Mouse (Mus musculus): ENCODE measurements around the gene Mtg2.

The Mtg2 gene

DNA sequence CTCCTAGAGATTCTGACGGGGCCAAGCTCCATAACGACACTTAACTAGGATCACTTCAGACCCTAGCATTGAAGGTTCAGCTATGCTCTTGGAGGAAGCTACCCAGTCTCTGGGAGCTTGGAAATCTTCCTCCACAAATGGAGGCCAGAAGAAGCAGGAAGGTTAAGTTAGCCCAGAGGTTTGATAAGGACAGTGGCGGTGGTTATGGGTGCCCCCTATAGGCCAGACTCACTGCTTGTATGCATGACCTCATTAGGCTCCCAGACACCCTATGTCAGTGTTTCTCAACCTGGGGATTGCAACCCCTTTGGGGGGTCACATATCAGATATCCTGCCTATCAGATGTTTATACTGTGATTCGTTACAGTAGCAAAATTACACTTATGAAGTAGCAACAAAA lies 36.7 kb downstream of the Mtg2 start:
- no peak for DNase-seq

DNA sequence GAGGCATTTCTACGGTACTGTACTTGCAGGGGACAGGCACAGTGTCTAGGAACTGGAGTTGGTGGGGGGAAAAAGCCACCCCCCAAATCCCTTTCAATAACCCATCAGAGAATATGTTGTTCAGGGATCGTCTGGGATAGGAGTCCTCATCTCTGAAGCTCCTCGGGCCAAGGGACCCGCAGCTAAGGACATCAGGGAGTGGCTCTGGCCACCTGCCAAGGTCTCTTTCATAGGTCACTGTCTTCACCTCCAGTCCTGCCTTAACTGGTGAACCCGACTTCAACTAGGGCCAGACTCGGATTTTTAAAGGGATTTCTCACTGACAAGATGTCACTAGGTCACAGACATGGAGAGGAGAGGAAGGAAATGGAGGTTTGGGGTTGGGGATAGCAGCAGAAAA lies 37.9 kb downstream of the Mtg2 start:
- DNase-seq = no peak

DNA sequence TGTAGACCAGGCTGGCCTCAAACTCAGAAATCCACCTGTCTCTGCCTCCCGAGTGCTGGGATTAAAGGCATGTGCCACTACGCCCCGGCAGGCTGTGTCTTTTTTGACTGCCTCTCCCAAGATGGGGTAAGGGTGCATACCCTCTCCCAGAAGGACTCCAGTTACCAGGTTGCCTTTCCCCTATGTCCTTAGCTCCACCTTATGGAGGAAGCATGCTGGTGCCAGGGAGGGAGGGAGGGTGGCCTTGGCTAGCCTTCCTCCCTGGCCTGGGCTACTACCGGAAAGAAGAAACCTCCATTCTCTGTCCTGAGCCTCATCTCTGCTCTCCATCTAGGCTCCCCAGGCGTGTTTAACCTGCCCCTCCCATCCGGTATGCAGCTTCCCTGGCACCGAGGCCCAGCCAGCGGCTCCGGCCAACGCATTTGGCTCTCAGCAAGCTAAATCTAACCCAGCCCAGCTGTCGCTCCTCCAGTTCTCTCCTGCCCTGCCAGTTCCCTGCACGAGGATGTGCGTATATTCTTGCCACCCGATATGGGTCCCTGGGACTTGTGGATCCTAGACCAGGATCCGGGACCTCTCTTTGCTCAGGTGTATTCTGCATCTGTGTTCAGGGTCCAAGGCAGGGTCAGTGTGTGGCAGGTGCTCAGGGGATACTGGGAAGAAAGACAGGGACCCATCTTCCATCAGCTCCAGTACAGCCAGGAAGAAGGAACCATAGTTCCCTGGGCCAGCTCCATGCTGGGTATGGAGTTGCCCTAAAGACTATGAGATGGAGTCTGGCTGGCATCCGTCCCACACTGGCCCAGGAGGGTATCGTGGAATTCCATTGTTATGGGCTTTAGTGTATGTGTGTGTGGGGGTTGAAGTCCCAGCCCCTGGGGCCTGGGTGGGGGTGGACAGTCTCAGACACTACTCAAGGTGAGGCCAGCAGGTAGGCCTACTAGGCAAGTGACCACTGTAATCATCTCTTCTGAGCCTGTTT lies 43.8 kb downstream of the Mtg2 start:
- peak in 1 of 2 experiments; percentile 32 for DNase-seq

DNA sequence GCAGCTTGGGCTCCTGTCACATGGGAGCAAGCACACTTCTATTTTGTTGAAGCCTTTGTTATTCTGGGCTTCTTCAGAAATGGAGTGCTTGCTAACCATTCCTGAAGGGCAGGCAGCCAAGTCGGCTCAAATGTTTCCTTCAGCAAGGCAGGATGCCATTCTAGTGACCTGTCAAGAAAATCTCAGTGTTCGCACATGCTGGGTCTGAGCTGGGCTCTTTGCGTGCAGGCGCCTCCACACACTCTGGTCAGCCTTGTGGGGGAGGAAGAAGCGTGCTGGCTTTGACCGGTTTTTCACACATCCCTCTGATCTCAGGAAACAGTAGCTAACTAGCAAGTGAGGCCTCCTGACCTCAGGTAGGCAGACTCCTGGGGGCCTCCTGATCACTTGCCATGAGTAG lies 44.9 kb downstream of the Mtg2 start:
- DNase-seq = peak; percentile 50 to 52

DNA sequence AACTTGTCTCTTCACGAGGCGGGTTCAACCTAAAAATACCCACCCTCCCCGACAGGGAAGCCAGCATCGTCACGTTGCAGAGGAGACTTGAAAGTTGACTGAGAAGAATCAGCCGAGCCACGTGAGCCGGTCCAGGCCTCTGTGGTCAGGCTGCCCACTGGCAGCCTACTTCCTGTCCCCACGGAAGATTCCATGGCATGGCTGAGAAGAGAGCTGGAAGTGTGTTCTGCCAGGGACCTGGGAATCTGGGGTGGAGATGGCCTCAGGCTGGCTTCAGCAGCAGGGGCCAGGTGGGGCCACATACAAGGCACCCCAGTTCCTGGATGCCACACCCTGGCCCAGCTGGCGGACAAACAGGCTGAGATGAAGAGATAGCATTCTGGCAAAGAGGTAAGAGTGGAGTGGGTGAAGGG lies 45.7 kb downstream of the Mtg2 start:
- no peak for DNase-seq

DNA sequence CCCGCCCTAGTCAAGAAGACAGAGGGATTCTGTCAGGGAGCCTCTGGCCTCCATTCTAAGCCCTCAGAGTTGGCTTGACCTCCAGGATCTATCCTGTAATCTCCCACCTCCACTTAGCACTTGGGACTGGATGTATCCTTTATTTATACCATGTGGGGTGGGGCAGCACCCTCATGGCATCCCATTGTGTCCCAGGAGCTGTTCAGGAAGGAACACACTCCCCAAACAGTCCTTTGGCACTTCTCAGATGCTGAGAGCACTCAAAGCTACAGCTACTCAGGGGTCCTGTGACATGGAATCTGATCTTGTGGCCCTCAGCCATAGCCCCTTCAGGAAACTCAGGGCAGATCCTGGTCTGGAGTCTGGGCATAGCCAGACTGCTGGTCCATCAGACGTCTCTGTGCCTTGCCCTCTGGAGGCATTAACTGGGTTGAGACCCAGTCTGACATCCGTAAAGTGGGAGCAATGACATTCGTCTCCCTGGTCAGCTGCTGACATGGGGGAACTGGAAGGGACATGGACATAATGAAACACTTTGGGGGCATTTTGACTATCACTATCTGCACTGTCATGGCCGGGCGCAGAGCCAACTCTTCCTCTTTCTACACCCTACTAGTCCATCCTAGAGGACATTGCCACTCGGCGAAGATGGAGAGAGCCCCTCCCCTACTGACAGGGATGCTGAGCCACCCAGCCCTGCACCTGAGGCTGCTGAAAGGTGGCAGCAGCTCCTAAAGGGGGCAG lies 46.5 kb downstream of the Mtg2 start:
- no peak for DNase-seq

DNA sequence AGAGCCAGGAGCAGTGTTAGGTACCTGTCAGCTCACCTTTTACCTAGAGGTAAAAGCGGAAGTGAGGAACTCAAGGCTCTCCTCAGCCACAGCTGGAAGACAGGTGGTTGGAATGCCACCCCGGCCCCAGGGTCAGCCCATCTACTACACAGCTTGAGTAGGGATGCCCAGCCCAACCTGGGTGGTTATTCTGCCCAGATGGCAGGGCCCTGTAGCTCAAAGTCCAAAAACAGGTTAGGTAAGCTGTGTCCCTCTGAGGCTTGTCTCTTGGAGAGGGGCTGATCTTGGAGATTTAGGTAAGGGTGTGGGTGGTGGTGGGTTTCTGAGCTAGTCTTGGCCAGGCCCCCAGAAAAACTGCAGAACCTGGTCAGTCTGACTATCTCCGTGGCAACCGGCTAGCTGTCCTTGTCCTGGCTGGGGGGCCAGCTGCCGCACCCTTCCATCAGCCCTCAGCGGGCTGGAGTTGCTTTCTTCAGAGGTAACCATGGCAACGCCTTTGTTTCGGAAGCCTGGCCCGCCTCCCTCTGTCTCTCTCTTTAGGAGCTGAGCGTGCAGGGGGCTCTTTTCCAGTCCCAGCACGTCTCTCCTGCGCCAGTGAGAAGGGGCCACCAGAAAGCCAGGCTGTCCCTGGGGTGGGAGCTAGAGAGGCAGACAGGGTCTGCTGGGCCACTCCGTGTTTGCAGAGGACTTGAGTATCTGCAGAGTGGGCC lies 47.3 kb downstream of the Mtg2 start:
- no peak for DNase-seq

DNA sequence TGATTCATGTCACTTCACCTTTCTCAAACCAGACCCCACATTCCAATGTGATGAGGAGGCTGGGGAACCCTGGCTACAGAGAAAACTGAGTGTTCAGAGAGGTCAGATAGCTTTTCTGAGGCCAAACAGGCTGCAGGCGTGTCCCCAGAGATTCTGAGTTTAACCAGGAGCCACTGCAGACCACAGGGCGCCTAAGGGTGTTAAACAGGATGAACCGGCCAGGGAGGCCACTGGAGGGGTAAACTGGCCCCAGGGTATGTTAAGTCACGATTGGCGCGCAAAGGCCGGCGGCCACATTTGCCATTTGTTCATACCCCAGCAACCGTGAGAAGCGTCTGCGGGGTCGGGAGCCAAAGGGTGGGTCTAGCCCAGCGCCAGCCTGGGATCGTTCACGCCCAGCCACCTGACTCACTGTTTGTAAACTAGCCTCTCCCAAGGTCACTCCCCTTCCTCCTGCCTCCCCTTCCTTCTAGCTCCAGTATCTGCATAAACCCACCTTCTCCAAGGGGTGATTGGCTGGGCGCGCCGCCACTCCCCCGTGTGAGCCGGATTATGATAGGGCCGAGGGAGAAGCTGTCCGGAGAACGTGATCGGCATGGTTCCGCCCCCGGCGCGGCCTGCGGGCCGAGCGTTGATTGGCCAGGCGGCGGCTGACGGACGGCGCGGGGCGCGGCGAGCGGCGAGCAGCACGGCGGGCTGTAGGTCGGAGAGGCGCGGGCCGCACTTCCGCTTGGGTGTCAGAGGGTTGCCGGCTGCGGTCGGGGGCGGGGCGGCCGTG lies 48.5 kb downstream of the Mtg2 start, which contains the start of gene Osbpl2:
Gene Osbpl2, plus strand, starts transcription at position 646 of the 778 bp plus-strand sequence.
- DNase-seq = peak; percentile 100

DNA sequence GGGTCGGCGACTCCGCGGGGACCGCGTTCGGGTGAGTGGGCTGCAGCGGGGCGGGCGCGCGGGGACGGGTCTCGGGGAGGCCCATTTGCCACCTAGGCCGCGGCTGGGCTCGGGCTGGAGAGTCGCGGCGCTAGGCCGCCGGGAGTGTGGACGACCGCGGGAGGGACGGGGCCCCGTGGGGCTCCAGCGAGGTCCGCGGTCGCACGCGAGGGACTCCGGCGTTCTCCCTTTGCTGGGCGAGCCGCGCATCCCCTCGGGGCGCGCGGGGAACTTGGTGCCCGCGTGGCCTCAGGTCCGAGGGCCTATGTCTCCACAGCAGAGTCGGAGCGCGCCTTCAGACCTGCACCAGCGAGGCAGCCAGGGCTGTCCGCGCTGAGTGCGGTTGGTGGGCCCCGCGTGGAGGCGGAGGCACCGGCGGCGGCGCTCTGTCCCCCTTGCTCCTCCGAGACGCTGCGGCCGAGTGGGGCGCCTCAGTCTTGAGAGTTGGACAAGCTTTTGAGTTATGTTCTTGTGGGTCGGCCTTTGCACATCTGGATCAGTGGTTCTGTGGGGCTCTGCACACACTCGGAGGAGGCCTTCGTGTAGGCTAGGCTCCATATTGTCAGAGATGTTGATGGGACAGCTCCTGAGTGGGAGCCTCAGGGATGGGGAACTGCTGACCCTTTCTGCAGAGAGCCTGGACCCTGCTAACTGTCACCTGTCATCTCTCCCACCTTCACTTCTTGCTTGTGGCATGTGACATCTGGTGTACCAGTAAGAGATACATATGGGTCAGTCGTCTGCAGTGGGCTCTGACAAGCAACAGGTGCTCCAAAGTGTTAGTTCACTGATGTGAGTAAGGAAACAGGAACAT lies 49.3 kb downstream of the Mtg2 start:
- DNase-seq = no peak

DNA sequence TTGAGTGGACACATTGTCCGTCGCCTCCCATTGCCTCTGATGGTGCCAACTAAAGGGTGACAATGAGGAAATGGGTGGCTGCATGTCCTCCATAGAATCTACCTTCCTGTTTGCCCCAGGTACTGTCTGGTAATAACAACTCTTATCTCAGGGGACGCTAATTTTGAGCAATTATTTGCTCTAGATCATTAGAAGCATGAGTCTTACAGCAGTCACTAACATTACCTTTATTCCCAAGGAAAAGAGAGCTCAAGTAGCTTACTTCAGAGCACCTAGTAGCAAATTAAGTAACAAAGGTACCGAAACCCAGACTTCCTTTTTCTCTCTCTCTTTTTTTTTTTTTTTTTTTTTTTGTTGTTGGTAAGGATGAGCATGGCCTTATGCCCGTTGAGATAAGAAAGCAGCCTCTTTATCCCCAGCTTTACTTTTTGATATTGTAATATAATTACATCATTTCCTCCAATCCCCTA lies 49.9 kb downstream of the Mtg2 start:
- no peak for DNase-seq

DNA sequence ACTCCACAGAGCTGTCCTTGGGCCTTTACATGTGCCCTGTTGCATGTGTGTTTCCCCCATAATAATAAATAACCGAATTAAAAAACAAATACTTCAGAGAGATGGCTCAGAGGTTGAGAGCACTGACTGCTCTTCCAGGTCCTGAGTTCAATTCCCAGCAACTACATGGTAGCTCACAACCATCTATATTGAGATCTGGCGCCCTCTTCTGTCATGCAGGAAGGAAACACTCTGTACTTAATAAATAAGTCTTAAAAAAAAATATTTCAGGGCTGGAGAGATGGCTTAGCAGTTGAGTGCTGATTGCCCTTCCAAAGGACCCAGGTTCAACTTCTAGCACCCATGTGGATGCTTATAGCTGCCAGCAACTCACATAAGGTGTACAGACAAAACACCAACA lies 53.8 kb downstream of the Mtg2 start:
- no peak for DNase-seq

DNA sequence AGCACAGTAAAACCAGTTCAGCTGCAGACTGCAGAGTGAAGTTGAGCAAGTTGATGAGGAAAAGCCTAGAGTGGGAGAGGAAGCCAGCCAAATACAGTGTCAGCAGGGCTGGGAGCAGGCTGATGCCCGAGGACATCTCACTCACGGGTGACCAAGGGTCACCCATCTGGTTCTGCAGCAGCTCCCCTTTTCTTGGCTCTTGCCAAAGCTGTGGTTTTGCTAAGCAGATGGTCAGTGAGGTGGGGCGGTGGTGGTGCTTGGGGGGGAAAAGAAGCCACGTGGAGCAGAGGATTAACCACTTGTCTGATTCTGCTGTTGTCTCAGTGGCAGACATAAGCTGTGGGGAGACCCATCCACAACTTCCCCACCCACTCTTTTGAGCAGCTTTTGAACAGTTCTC lies 55.8 kb downstream of the Mtg2 start:
- DNase-seq = no peak

DNA sequence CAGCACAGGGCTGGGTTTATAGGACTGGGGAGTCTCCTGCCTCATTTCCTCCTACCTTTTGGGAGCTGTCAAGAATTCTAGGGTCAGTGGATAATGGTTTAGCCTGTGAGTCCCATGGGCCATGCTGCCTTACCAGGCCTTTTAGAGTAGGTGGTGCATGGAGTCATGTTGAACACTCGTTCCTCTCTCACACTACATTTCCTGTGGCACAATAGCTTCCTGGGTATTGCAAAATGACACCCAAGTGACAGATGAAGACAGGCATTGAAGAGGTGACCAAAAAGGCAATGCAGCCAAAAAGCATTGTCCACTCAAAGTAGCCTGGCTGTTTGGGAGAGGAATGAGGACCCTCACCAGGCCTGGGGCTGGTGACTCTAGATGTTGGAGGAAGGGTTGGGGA lies 57.3 kb downstream of the Mtg2 start:
- no peak for DNase-seq

DNA sequence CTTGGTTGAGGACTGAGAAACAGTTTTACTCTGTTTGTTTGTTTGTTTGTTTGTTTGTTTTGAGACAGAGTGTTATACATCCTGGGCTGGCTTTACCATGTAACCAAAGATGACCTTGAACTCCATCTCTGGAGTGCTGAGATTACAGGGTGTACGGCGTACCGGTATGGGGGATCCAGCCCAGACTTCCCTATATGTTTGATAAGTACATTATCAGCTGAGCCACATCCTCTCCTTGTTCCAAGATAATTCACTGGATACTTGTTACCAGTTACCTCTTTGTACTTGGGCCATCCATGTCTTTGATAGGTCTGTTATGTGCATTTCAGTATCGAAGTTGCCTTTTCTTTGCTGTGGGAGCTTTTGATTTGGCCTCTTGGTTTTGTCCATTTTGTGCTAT lies 62.8 kb downstream of the Mtg2 start:
- DNase-seq = no peak

DNA sequence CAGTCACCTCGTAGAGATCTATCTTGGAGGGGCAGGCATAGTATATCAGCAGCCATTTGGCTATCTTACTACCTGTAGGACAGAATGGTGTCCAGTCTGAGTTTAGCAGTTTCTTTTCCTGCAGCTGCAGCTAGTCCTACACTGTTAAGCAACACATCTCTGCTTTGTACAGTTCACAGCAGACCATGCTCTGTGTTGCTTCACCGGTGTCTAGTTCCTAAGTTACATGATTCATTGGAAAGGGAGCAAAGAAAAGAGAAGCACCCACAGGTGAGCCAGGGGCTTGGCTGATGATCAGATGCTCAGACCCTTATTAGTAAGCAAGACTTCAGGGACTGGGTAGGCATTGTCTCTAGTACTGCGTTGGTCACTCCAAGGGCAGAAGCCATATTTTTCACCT lies 63.5 kb downstream of the Mtg2 start:
- no peak for DNase-seq

DNA sequence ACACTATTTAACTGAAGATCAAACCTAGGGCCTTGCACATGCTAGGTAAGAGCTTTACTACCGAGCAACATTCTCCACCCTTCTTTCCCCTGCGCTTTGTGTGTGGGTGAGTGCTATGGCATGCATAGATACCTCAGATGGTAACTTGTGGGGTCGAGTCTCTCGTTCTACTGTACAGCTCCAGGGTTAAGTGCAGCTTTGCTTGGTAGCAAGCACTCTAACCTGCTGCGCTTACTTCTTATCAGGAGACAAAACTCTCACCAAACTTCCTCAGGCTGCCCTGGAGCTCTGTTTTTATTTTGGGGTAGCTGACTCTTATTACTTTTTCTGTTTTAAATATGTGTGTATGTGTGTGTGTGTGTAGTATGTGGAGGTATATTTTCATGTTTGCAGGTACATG lies 65.0 kb downstream of the Mtg2 start:
- DNase-seq = no peak
